Mouse (Mus musculus) embryonic fibroblast, embryonic 13.5 days (primary cell): ENCODE results near the gene Gse1. TPM values are rescaled to one million over a fixed set of nuclear protein-coding genes. Genes with fewer than 3 reads are reported as not detected.

Experiments used
- H3K27ac ChIP-seq: 2 replicates; pipeline ENCODE4 v1.5.1; 2012; ENCODE audit warnings: low read length, control low read depth, inconsistent platforms; ENCODE audit not compliant: insufficient read depth
- H3K4me1 ChIP-seq: 2 replicates; pipeline ENCODE4 v1.6.1; 2011; ENCODE audit warnings: low read length; ENCODE audit not compliant: control insufficient read depth, insufficient read depth
- H3K4me3 ChIP-seq: 2 replicates; pipeline ENCODE4 v1.5.1; 2011; ENCODE audit warnings: mild to moderate bottlenecking, control low read depth, low read length; ENCODE audit not compliant: insufficient read depth
- CTCF ChIP-seq: IDR thresholded peaks from 2 replicates; pipeline ENCODE4 v1.5.1; 2011; ENCODE audit warnings: mild to moderate bottlenecking, control low read depth, low read length, moderate library complexity, borderline replicate concordance; ENCODE audit not compliant: insufficient read depth
- POLR2A ChIP-seq: IDR thresholded peaks from 2 replicates; pipeline ENCODE4 v1.6.1; 2011; ENCODE audit warnings: low read depth, mild to moderate bottlenecking, control low read depth, low read length, moderate library complexity
- polyA plus RNA-seq: library from polyadenylated mRNA; stranded (reverse); fragments of >200 nt; gene quantifications from 2 replicates; pipeline ENCODE4 v1.2.4, GENCODE M21; 2011; ENCODE audit warnings: low read depth; ENCODE audit not compliant: missing spikeins, insufficient read length

Gse1 gene
- polyA plus RNA-seq, 1 experiment, result 13.4 TPM

DNA sequence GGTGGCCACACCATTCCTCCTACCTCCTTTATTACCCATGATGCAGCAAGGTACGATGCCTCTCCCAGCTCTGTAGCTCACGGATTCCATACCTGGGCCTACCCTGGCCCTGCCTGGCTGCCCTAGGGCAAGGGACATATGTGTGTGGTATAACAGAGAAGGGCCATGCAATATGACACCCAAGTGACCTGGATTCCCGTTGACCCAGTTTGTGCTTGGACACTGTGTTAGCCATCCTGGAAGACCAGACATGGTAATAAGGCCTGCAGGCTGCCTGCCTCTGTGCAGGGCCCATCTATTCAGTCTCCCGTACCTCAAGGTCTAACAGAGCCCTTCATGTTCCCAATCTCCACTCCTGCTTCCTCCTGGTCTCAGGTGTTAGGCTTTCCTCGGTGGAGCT, 200.2 kb downstream of the Gse1 start:
- Histone ChIP-seq H3K4me1 (0 out of 2 replicates have a peak, but pooled peaks cover 2% of the 10 kb centered on the region), H3K4me3 (no peak overlapping the region)

GRCm38 (mm10) chr8:120429116-120429515, 200.9 kb downstream of the Gse1 start:
- Histone ChIP-seq H3K27ac (no peak overlapping the region), H3K4me1 (0 out of 2 replicates have a peak, but pooled peaks cover 2% of the 10 kb centered on the region), H3K4me3 (no peak overlapping the region)
- TF ChIP-seq POLR2A, result no peak

More for the DNA sequence above, 200.2 kb downstream of the Gse1 start:
- no peak overlapping the region for H3K27ac ChIP-seq
- no peak for TF ChIP-seq CTCF
- no peak for TF ChIP-seq POLR2A

DNA sequence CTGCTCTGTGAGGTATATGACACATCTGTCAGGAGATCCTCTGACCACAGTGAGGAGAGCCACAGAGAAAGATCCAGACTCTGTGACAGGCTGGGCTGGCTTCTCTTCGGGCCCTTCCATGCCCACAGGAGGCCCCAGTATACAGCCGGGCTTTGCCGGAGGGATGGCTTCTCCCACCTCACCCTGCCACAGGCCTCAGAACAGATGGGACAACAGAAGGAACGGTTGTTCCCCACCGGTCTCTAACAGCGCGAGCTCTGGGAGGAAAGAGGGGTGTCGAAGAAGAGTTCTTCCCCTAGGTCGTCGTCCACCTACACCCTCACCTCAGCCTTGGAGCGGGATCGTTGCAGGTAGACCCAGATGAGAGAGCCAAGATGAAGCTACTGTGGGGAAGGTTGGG, 202.8 kb downstream of the Gse1 start:
- 0 out of 2 replicates have a peak, but pooled peaks cover 2% of the 10 kb centered on the region for H3K4me1 ChIP-seq
- H3K4me3 ChIP-seq, result no peak overlapping the region
- no peak overlapping the region for H3K27ac ChIP-seq
- TF ChIP-seq POLR2A (no peak), CTCF (no peak)

DNA sequence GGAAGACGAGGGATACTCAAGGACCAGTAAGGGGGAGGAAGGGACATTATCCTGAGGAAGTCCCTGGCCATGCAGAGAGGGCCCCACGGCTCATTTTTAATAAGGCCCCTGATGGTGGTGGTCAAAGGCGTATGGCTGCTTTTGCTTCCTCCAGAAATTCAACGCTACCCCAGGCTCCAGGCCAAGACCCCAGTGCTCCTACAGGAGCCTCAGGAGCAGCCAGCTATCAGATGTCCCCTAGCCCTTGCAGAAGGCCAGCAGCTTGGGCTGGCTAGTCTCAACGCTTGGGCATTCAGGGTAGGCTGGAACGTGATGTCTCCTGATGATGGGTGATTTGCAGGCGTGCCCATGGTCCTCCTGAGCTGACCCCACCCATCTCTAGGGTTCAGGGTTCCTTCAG, 204.2 kb downstream of the Gse1 start:
- no peak overlapping the region for H3K27ac ChIP-seq
- no peak overlapping the region for H3K4me3 ChIP-seq
- no peaks in the 10 kb centered on the region for H3K4me1 ChIP-seq
- TF ChIP-seq CTCF (no peak), POLR2A (no peak)

DNA sequence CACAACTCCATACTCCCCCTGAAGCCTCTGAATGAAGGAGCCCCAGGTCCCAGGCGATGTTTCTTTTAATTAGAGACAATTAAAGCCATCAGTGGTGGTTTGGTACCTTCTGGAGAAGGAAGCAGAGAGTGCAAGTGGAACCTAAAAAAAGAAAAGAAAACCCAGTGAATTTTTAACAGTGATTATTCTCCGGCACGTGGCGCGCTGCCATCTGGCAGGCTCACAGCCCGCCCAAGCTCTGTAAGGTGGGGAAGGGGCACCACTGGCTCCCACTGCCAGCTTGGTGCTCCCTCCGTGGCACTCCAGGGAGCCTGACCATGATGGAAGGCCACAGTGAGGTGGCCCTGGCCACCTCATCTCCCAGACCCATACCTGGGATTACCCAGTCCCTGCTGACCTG, 204.9 kb downstream of the Gse1 start:
- no peak overlapping the region for H3K4me3 ChIP-seq
- TF ChIP-seq CTCF (no peak), POLR2A (no peak)
- no peak overlapping the region for H3K27ac ChIP-seq
- H3K4me1 ChIP-seq, result no peaks in the 10 kb centered on the region

DNA sequence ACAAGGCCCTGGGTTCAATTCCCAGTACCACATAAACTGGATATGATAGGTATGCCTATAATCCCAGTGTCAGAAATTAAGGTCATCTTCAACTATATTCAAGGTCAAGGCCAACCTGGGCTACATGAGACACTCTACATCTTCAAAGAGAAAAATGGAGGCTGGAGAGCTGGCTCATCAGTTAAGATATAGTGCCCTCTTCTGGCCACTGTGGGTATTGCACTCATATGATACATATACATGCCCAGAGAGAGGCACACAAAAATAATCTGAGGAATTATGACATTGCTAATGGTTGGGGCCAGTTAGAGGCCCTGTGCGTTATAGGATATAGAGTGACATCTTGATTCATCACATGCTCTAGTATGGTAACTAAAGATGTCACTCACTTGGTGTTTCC, 205.5 kb downstream of the Gse1 start:
- Histone ChIP-seq H3K4me3 (no peak overlapping the region), H3K4me1 (no peaks in the 10 kb centered on the region), H3K27ac (no peak overlapping the region)
- TF ChIP-seq POLR2A, result no peak
- TF ChIP-seq CTCF, result no peak

GRCm38 (mm10) chr8:120435781-120436180, 207.5 kb downstream of the Gse1 start:
- no peak overlapping the region for H3K27ac ChIP-seq
- no peak for TF ChIP-seq POLR2A
- TF ChIP-seq CTCF, result no peak
- H3K4me1 ChIP-seq, result no peaks in the 10 kb centered on the region
- H3K4me3 ChIP-seq, result no peak overlapping the region

DNA sequence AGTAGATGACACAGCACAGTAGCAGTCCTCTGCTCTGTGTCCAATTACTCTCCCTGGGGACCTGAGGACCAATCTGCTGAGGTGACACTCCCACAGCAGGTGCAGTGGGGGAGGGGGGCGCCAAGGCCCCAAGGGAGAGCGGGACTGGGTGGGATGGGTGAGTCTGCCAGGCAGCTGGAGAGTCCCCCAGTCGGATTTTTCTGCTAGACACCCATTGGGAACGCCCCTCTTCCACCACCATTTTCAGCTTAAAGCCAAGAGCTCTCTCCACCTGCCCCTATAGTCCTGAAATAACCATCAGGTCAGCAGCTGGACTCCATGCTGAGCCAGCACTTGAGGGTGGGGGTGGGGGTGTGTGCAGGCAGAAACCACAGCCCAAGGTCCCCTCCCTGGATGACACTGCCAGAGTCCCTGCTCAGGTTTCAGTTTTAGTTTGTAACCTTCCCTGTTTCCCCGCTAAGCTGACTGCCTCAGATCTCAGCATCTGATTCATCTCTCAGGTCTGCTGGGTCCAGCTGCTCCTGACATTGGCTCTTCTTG, 208.3 kb downstream of the Gse1 start:
- H3K27ac ChIP-seq, result no peak overlapping the region
- H3K4me3 ChIP-seq, result no peak overlapping the region
- no peak for TF ChIP-seq CTCF
- TF ChIP-seq POLR2A, result no peak
- no peaks in the 10 kb centered on the region for H3K4me1 ChIP-seq

- TF ChIP-seq POLR2A (no peak), CTCF (no peak)
- Histone ChIP-seq H3K27ac (no peak overlapping the region), H3K4me1 (no peaks in the 10 kb centered on the region), H3K4me3 (no peak overlapping the region)
Observed at GRCm38 (mm10) chr8:120437207-120437606, 209.0 kb downstream of the Gse1 start.

GRCm38 (mm10) chr8:120437666-120438395, 209.6 kb downstream of the Gse1 start:
- no peak for TF ChIP-seq CTCF
- no peak for TF ChIP-seq POLR2A
- Histone ChIP-seq H3K27ac (no peak overlapping the region), H3K4me3 (no peak overlapping the region), H3K4me1 (no peaks in the 10 kb centered on the region)

DNA sequence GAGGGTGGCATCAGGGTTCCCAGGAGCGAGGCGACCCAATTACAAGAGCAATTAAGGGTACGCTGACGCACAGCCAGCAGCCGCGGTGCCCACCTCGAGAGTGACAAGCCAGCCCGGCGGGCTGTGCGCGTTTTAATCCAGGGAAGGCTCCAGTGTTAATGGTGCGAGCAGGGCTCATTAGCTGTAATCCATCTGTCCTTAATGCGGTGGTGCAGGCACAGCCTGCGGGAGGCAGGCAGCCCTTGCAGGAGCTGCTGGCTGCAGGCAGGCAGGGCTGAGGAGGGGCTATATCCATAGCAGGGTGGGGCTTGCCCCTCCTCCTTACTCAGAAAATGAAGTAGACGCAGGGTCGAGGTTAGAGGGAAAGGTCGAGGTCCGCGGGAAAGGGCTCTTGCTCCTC, 211.1 kb downstream of the Gse1 start:
- Histone ChIP-seq H3K4me3 (no peak overlapping the region), H3K27ac (no peak overlapping the region), H3K4me1 (no peaks in the 10 kb centered on the region)
- TF ChIP-seq CTCF (no peak), POLR2A (no peak)
